In the genomic region with DNA sequence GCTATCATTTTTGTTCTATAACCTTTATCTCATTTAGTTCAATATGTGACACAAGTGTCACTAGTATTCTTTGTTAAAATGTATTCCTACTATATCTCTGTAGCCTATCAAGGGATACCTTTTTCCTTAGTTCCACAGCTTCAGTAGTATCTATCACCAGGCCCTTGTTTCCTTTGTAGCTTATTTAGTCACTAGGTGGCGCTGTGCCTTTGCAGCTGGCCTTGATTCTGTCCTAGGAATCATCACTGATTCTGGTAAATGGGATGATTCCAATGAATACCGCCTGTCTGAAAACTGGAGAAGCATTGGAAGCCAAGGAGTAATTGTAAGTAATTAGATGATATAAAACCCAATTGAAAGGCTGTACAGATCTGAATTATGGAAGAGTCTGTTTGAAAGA, we compare ENCODE assay signal across 9 mouse cellular contexts.
A peak's percentile ranks its signal among the peaks of the same experiment; 100 is the strongest.
DNase-seq lines count a peak whose midpoint lies in the region; ATAC-seq lines count a peak whose summit lies in the region.
"Had no signal": no experiment of that assay in that cellular context is flagged by ENCODE, and none has a peak within 500 bp of the region (broad histone marks: within the 10 kb centered on the region; RNA-seq: fewer than 3 reads in every experiment).

No protein-coding gene starts in this region.

- H3K4me3 ChIP-seq in hindbrain, embryonic 14.5 days (replicated peaks; ENCODE audit: low read length) = no peak overlapping the region
- H3K4me3 ChIP-seq in hindbrain, embryonic 12.5 days = no peak overlapping the region

- no peaks in the 10 kb centered on the region for H3K9me3 ChIP-seq in hindbrain, embryonic 14.5 days (ENCODE audit: control insufficient read depth, low read length)
- no peaks in the 10 kb centered on the region for H3K9me3 ChIP-seq in hindbrain, embryonic 12.5 days (replicated peaks)

- H3K36me3 ChIP-seq in hindbrain, embryonic 14.5 days (replicated peaks; ENCODE audit: control insufficient read depth, insufficient read depth) = no peaks in the 10 kb centered on the region
- H3K36me3 ChIP-seq in hindbrain, embryonic 12.5 days = no peaks in the 10 kb centered on the region

- no peaks in the 10 kb centered on the region for H3K27me3 ChIP-seq in hindbrain, embryonic 14.5 days (ENCODE audit: control insufficient read depth, insufficient read depth, low read length)
- no peaks in the 10 kb centered on the region for H3K27me3 ChIP-seq in hindbrain, embryonic 12.5 days

- no peak overlapping the region for H3K9ac ChIP-seq in hindbrain, embryonic 14.5 days
- H3K9ac ChIP-seq in hindbrain, embryonic 12.5 days = no peak overlapping the region

- ATAC-seq in hindbrain, embryonic 14.5 days (ENCODE audit: low FRiP score) = no peak
- ATAC-seq in hindbrain, embryonic 12.5 days (ENCODE audit: low FRiP score) = no peak

- H3K4me2 ChIP-seq in hindbrain, embryonic 14.5 days (replicated peaks) = no peak overlapping the region
- no peak overlapping the region for H3K4me2 ChIP-seq in hindbrain, embryonic 12.5 days (replicated peaks)

- 16% methylated on average over 2 of the region's 2 CpGs for WGBS in hindbrain, embryonic 14.5 days
- WGBS in hindbrain, embryonic 12.5 days = 15% methylated on average over 2 of the region's 2 CpGs

- DNase-seq in hindbrain, embryonic 14.5 days (ENCODE audit: low spot score) = peak; percentile 34
- DNase-seq in ovary, postnatal 14 days (ENCODE audit: low spot score) = peak; percentile 2
- DNase-seq in ovary, postnatal 36 days (ENCODE audit: low spot score) = no peak
- DNase-seq in embryo, embryonic 10.5 days (ENCODE audit: low spot score) = peak; percentile 56
- peak; percentile 2 for DNase-seq in telencephalon, adult 2 months (ENCODE audit: low read depth, low spot score)
- no peak for DNase-seq in urinary bladder, postnatal 4 days (ENCODE audit: low spot score in 2 of 2)
- no peak for DNase-seq in right cerebral cortex, postnatal 4 days
- DNase-seq: thymus, adult 18-20 months had no signal

- no peaks in the 10 kb centered on the region for H3K4me1 ChIP-seq in hindbrain, embryonic 14.5 days (replicated peaks; ENCODE audit: control insufficient read depth, insufficient read depth, low read length)
- no peaks in the 10 kb centered on the region for H3K4me1 ChIP-seq in hindbrain, embryonic 12.5 days

- no peak overlapping the region for H3K27ac ChIP-seq in hindbrain, embryonic 14.5 days
- no peak overlapping the region for H3K27ac ChIP-seq in hindbrain, embryonic 12.5 days

Comparison
In these comparisons a context has a peak if more than half of its experiments do, and no peak if none do; other contexts are left out.
1. DNase-seq: peak in hindbrain, embryonic 14.5 days (single experiment), ovary, postnatal 14 days (single experiment), embryo, embryonic 10.5 days (single experiment) and telencephalon, adult 2 months (single experiment); none in ovary, postnatal 36 days (single experiment), urinary bladder, postnatal 4 days (0 of 2) and right cerebral cortex, postnatal 4 days (single experiment).